Mouse (Mus musculus) intestine, postnatal 0 days (tissue): ENCODE data around the gene Ppa1. TPM values are rescaled to one million over a fixed set of nuclear protein-coding genes. Genes with fewer than 3 reads are reported as not detected.
"Not testable (repeated sequence)": the region's sequence is repeated elsewhere in the genome, so short reads cannot be mapped to it uniquely, and the experiment has no call there.

Experiments used
- ATAC-seq: fragments of 200-750 bp; cut with Nextera tagmentation; 2 replicates; pipeline ENCODE4 v1.8.0; 2017; ENCODE audit warnings: mild to moderate bottlenecking, moderate TSS enrichment, moderate library complexity
- H3K27ac ChIP-seq: fragments of 300-500 bp; sonication (generic); 2 replicates; pipeline ENCODE4 v1.5.1; 2014; ENCODE audit warnings: mild to moderate bottlenecking, low read depth, low read length, moderate library complexity
- H3K27me3 ChIP-seq: fragments of 300-500 bp; sonication (generic); replicated peaks from 2 replicates; pipeline ENCODE4 v1.6.1; 2014; ENCODE audit warnings: low read length, mixed read lengths; ENCODE audit not compliant: control insufficient read depth, insufficient read depth
- H3K36me3 ChIP-seq: fragments of 300-500 bp; sonication (generic); 2 replicates; pipeline ENCODE4 v1.6.1; 2014; ENCODE audit warnings: mild to moderate bottlenecking, moderate library complexity; ENCODE audit not compliant: control insufficient read depth, insufficient read depth
- H3K4me1 ChIP-seq: fragments of 300-500 bp; sonication (generic); replicated peaks from 2 replicates; pipeline ENCODE4 v1.6.1; 2014; ENCODE audit warnings: antibody characterized with exemption, low read length, mixed read lengths; ENCODE audit not compliant: control insufficient read depth, insufficient read depth
- H3K4me2 ChIP-seq: fragments of 300-500 bp; sonication (generic); replicated peaks from 2 replicates; pipeline ENCODE4 v1.6.1; 2014; ENCODE audit warnings: low read depth, mild to moderate bottlenecking, moderate library complexity
- H3K4me3 ChIP-seq: fragments of 300-500 bp; sonication (generic); 2 replicates; pipeline ENCODE4 v1.5.1; 2014; ENCODE audit warnings: low read depth, low read length
- H3K9ac ChIP-seq: fragments of 300-500 bp; sonication (generic); 2 replicates; pipeline ENCODE4 v1.6.1; 2014; ENCODE audit warnings: mild to moderate bottlenecking, low read depth, low read length
- H3K9me3 ChIP-seq: fragments of 300-500 bp; sonication (generic); 2 replicates; pipeline ENCODE4 v1.6.1; 2016; ENCODE audit warnings: mixed run types; ENCODE audit not compliant: control insufficient read depth
- CTCF ChIP-seq: sonication (generic); IDR thresholded peaks from 2 replicates; pipeline ENCODE4 v1.5.1; 2016; ENCODE audit warnings: low read depth, mild to moderate bottlenecking, control low read depth, antibody characterized with exemption, moderate library complexity
- WGBS: fragments of 180-500 bp; shearing (Covaris S2); extraction: QIAGEN DNeasy Blood & Tissue Kit; methylation state at CpG from one replicate; pipeline ENCODE4 v1.1.7; 2014; 5-methylcytosine and 5-hydroxymethylcytosine counted together
- polyA plus RNA-seq: library from polyadenylated mRNA; unstranded; fragments of >200 nt; fragmentation: Nextera tagmentation; extraction: Ambion mirVana; gene quantifications from 2 replicates; pipeline ENCODE4 v1.2.1, GENCODE M21; 2015

Ppa1 gene
- polyA plus RNA-seq = 194 and 204 TPM in 2 replicates

DNA sequence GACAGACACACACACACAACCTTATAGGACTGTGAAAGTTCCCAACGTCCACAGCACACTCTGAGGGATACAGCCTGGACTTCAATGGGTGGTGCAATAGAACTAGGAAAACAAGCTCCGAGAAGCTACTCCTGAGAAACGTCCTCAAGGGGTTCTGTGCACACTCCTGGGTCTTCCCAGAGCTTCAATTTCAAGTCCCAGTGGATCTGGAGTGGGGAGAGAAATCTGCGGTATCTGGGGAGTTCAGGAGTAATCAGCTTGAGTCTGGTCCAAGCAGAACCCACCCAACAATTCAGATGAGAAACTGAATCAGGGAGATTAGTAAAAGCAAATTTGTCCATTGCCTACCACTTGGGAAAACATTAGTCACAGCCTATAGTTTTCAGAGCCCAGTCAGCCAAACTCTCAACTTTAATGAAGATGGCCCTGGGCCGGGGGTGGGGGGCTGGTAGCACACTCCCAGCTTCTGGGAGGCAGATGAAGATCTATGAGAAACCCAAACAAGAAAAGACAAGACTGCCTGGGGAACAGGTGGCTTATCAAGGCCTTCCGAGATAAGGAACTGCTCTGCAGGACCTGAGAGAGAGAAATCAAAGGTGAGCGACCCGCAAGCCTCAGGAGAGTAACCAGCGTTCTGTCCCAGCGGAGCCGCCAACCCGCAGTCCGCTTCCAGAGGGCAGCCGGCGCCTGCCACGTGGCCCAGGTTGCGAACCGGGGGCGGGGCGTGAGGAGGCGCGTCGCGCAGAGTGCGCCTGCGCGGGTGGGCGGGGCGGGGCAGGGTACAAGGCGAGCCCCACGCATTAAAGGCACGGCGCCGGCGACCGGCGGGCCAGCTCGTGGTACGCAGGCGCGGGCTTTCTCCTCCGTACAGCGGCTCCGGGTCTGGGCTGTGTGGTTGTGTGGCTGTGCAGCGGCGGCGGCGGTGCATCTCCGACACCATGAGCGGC is at the start of gene Ppa1:
Gene Ppa1 (plus strand): TSS at position 763 of the 947 bp plus-strand sequence.
- no peaks in the 10 kb centered on the region for H3K27me3 ChIP-seq
- ATAC-seq = peak; percentile 85
- peaks cover 6% of the 10 kb centered on the region; the same call in 1 of the 2 replicates for H3K36me3 ChIP-seq
- peak within 1 kb of the TSS; percentile 90 for H3K27ac ChIP-seq
- peak within 1 kb of the TSS; percentile 93 for H3K4me2 ChIP-seq
- H3K4me3 ChIP-seq = peak within 1 kb of the TSS; percentile 85
- WGBS = under 1% methylated on average over 48 of the region's 50 CpGs
- TF ChIP-seq CTCF = no peak
- H3K9me3 ChIP-seq = no peaks in the 10 kb centered on the region
- H3K4me1 ChIP-seq = peaks cover 16% of the 10 kb centered on the region
- peak within 1 kb of the TSS; percentile 74 for H3K9ac ChIP-seq

DNA sequence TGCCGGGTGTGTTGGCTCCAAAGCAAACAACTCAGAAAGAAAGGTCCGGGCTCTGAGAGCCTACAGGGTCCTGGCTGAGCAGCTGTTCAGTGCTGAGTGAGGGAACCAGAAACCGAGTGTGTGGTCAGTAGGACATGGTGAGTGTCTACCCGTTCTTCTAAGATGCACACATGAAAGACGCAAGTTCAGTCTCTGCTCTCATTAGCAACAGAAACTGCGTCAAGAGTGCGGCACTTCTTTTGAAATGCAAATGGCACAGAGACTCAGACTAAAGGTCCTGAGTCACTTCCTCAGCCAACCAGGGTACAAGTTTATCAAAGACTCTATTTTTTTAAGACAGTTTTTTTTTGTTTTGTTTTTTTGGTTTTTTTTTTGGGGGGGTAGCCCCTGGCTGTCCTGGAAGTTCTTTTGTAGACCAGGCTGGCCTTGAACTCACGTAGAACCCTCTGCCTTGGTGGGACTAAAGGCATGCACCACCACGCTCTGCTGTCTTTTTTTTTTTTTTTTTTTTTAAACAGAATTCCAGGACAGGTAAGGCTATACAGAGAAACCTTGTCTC is 48.7 kb upstream of the Ppa1 start:
- 68% methylated on average over 9 of the region's 9 CpGs for WGBS
- Histone ChIP-seq H3K27ac (no peak overlapping the region), H3K4me3 (no peak overlapping the region), H3K27me3 (peaks cover 20% of the 10 kb centered on the region; the same call in 1 of the 2 replicates), H3K9me3 (no peaks in the 10 kb centered on the region), H3K4me1 (no peaks in the 10 kb centered on the region), H3K4me2 (no peak overlapping the region), H3K9ac (no peak overlapping the region), H3K36me3 (no peaks in the 10 kb centered on the region)
- ATAC-seq = no peak
- no peak for TF ChIP-seq CTCF

DNA sequence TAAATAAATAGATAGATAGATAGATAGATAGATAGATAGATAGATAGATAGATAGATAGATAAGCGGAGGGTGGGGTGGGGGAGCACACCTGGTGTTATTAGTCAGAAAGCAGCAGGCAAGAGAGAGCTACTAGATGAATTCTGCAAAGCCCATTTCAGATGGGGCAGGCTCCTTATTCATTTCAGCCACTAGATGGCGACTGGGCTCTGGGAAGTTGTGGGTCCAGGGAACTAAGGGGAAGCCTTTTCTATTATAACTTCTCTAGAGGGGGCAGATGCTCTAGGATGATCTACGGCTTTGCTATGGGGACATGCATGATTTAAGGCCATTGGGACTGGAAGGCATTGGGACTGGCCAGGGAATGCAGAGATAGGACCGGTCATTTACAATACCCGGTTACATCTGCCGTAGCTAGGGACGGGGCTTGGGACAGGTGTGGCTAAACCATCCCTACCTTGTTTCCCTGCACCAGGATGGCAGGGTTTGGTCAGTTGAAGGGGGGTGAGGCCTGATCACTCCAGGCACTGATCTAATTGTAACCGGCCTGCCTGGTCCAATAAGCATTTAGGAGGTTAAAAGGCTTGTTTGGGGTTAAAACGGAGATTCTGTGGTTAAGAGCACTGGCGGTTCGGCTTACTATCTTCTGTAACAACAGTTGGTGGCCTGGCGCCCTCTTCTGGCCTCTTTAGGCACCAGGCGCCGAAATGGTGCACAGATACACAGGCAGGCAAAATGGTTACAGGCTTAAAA is 45.9 kb upstream of the Ppa1 start:
- H3K4me3 ChIP-seq = no peak overlapping the region

DNA sequence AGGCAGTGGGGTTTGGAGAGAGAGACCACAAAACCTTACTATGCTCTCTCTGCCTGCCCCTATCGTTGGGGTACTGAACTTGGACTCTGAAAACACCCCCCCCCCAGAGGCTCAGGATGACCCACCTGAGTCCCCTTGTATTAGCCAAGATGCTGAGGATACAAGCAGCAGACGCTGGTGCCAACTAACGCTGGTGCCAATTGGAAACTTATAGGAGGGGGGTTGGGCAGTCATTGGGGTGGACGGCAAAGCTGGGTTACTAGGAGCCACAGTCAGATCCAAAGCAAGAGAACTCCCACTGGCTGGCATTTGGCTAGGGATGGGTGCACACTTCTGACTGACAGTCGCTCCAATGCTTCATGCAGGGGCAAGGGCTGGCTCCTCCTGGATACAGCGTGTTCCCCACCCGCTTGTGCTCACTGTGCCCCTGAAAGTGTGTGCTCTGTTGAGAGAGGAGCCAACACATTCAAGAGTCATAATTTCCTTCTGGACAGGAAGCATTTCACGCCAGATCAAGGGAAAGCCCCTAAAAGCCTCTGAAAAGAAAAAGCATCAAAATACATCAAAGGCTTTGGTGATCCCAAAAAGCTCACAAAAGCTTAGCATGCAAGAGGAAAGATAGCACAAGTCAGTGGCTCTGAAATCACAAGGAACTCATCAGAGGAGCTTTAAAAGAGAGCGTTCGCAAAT is 43.8 kb upstream of the Ppa1 start:
- Histone ChIP-seq H3K27me3 (0 out of 2 replicates have a peak, but pooled peaks cover 4% of the 10 kb centered on the region), H3K4me1 (no peaks in the 10 kb centered on the region), H3K4me2 (no peak overlapping the region), H3K4me3 (no peak overlapping the region), H3K36me3 (no peaks in the 10 kb centered on the region), H3K27ac (no peak overlapping the region), H3K9me3 (no peaks in the 10 kb centered on the region), H3K9ac (no peak overlapping the region)
- ATAC-seq = no peak
- WGBS = 75% methylated on average over 10 of the region's 10 CpGs
- TF ChIP-seq CTCF = no peak

More for the DNA sequence above, 45.9 kb upstream of the Ppa1 start:
- 0 out of 2 replicates have a peak, but pooled peaks cover 8% of the 10 kb centered on the region for H3K27me3 ChIP-seq
- TF ChIP-seq CTCF = peak; percentile 82
- H3K9ac ChIP-seq = no peak overlapping the region
- H3K4me2 ChIP-seq = peak overlapping the region; percentile 54
- no peaks in the 10 kb centered on the region for H3K9me3 ChIP-seq
- H3K27ac ChIP-seq = no peak overlapping the region
- 0 out of 2 replicates have a peak, but pooled peaks have one; percentile 28 for ATAC-seq
- H3K4me1 ChIP-seq = no peaks in the 10 kb centered on the region
- H3K36me3 ChIP-seq = no peaks in the 10 kb centered on the region
- WGBS = 11% methylated on average over 14 of the region's 14 CpGs

DNA sequence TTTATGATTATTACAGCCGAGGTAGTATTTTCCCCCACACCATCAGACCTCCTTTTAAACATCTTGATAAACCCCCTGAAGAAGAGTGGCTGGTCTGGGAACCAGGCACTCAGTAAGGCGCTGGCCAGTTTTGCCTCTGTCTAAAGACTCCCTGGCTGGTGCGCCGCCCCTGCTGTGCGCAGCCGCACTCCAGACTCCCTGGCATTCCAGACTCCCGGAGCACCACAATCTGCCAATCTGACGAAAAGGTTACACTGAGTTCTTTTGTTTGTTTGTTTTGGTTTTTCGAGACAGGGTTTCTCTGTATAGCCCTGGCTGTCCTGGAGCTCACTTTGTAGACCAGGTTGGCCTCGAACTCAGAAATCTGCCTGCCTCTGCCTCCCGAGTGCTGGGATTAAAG is 43.0 kb upstream of the Ppa1 start:
- not testable (repeated sequence) for H3K4me1 ChIP-seq, H3K9me3 ChIP-seq, H3K9ac ChIP-seq, ATAC-seq, H3K27me3 ChIP-seq, H3K4me2 ChIP-seq, H3K4me3 ChIP-seq, H3K36me3 ChIP-seq, H3K27ac ChIP-seq
- 62% methylated on average over 11 of the region's 11 CpGs for WGBS
